Comparison of ENCODE assay signal across 33 mouse cellular contexts in genomic region chr2:173744070-173744815, GRCm38 (mm10). TPM values are rescaled to one million over a fixed set of nuclear protein-coding genes. Genes with fewer than 3 reads are reported as not detected.
A peak's percentile ranks its signal among the peaks of the same experiment; 100 is the strongest.
DNase-seq lines count a peak whose midpoint lies in the region; ATAC-seq and TF ChIP-seq lines count a peak whose summit lies in the region.
"Had no signal": no experiment of that assay in that cellular context is flagged by ENCODE, and none has a peak within 500 bp of the region (broad histone marks: within the 10 kb centered on the region; RNA-seq: fewer than 3 reads in every experiment).

No protein-coding gene starts in this region.

- DNase-seq in gastrocnemius, adult 2 months, result peak; percentile 34
- DNase-seq in gastrocnemius, postnatal 36 days, result no peak
- no peak for DNase-seq in liver, postnatal 0 days
- DNase-seq in liver, embryonic 11.5 days (ENCODE audit: low spot score), result no peak
- DNase-seq in stomach, postnatal 0 days (ENCODE audit: low spot score), result peak; percentile 47
- DNase-seq in left cerebral cortex, adult 8-10 months (ENCODE audit: low spot score in 2 of 2), result no peak
- no peak for DNase-seq in left cerebral cortex, adult 2 months (ENCODE audit: extremely low spot score in 1 of 2, low spot score in 2 of 2)
- DNase-seq: cerebellum, adult 18-20 months; cerebellum, postnatal 25 days; embryo, embryonic 11 days; heart, adult 11 months; kidney, adult 2 months; kidney, postnatal 36 days; lung, adult 2 months; midbrain, embryonic 14.5 days; right cerebral cortex, adult 18-20 months; right cerebral cortex, postnatal 4 days had no signal

- H3K9ac ChIP-seq in liver, postnatal 0 days (replicated peaks), result no peak overlapping the region
- H3K9ac ChIP-seq in liver, embryonic 11.5 days (ENCODE audit: low read depth, low read length), result no peak overlapping the region
- H3K9ac ChIP-seq in stomach, postnatal 0 days (ENCODE audit: low read length), result no peak overlapping the region
- H3K9ac ChIP-seq: embryonic facial prominence, embryonic 13.5 days; forebrain, embryonic 12.5 days; neural tube, embryonic 12.5 days had no signal

- ATAC-seq in liver, postnatal 0 days, result peak; percentile 47
- no peak for ATAC-seq in liver, embryonic 11.5 days (replicated peaks; ENCODE audit: low FRiP score)
- peak; percentile 90 for ATAC-seq in stomach, postnatal 0 days (ENCODE audit: low FRiP score, low TSS enrichment)
- ATAC-seq: CD4-positive, CD25-positive, alpha-beta regulatory T cell, adult 4 months; hindbrain, embryonic 16.5 days had no signal

- TF ChIP-seq CTCF in gastrocnemius, adult 2 months (IDR thresholded peaks at IDR 0.05), result no peak
- TF ChIP-seq CTCF in liver, postnatal 0 days (IDR thresholded peaks at IDR 0.05; ENCODE audit: low read depth), result no peak
- TF ChIP-seq CTCF in stomach, postnatal 0 days (IDR thresholded peaks at IDR 0.05; ENCODE audit: low read depth), result no peak
- no peak for TF ChIP-seq CTCF in left cerebral cortex, adult 2 months (IDR thresholded peaks at IDR 0.05)

- no peak overlapping the region for H3K4me2 ChIP-seq in liver, postnatal 0 days (ENCODE audit: low read depth, low read length)
- H3K4me2 ChIP-seq in liver, embryonic 11.5 days, result no peak overlapping the region
- H3K4me2 ChIP-seq in stomach, postnatal 0 days (replicated peaks; ENCODE audit: low read depth), result no peak overlapping the region
- H3K4me2 ChIP-seq: embryonic facial prominence, embryonic 13.5 days; forebrain, embryonic 12.5 days; heart, embryonic 11.5 days; neural tube, embryonic 12.5 days had no signal

- H3K9me3 ChIP-seq in liver, postnatal 0 days (ENCODE audit: low read length), result no peaks in the 10 kb centered on the region
- no peaks in the 10 kb centered on the region for H3K9me3 ChIP-seq in liver, embryonic 11.5 days (ENCODE audit: control insufficient read depth, low read length)
- peaks cover 3% of the 10 kb centered on the region; the same call in 1 of the 2 replicates for H3K9me3 ChIP-seq in megakaryocyte, embryonic 14.5 days
- H3K9me3 ChIP-seq in stomach, postnatal 0 days (ENCODE audit: control insufficient read depth, low read length), result 0 out of 2 replicates have a peak, but pooled peaks cover 2% of the 10 kb centered on the region
- H3K9me3 ChIP-seq: embryonic facial prominence, embryonic 13.5 days; neural tube, embryonic 12.5 days had no signal

- H3K36me3 ChIP-seq in liver, postnatal 0 days (replicated peaks; ENCODE audit: insufficient read depth, low read length), result no peaks in the 10 kb centered on the region
- no peaks in the 10 kb centered on the region for H3K36me3 ChIP-seq in liver, embryonic 11.5 days (ENCODE audit: control insufficient read depth, insufficient read depth, low read length)
- peaks cover 42% of the 10 kb centered on the region for H3K36me3 ChIP-seq in megakaryocyte, embryonic 14.5 days (replicated peaks; ENCODE audit: low read length)
- no peaks in the 10 kb centered on the region for H3K36me3 ChIP-seq in stomach, postnatal 0 days (ENCODE audit: control insufficient read depth, insufficient read depth, low read length)

- intact Hi-C loops in gastrocnemius, adult 2 months (cut with DNase I), result no loop called here
- intact Hi-C loops in gastrocnemius, postnatal 36 days (cut with DNase I), result no loop called here
- intact Hi-C loops in left cerebral cortex, adult 2 months (cut with DNase I), result no loop called here

- TF ChIP-seq EP300 in liver, postnatal 0 days (IDR thresholded peaks at IDR 0.05; ENCODE audit: low read depth), result no peak
- TF ChIP-seq EP300 in stomach, postnatal 0 days (optimal IDR thresholded peaks at IDR 0.05), result no peak

- no peaks in the 10 kb centered on the region for H3K27me3 ChIP-seq in liver, postnatal 0 days (ENCODE audit: insufficient read depth, low read length)
- H3K27me3 ChIP-seq in liver, embryonic 11.5 days (replicated peaks; ENCODE audit: control insufficient read depth, insufficient read depth, low read length), result no peaks in the 10 kb centered on the region
- H3K27me3 ChIP-seq in megakaryocyte, embryonic 14.5 days (replicated peaks), result no peaks in the 10 kb centered on the region
- no peaks in the 10 kb centered on the region for H3K27me3 ChIP-seq in stomach, postnatal 0 days (ENCODE audit: control insufficient read depth, insufficient read depth, low read length)
- H3K27me3 ChIP-seq: embryonic facial prominence, embryonic 13.5 days; forebrain, embryonic 12.5 days; neural tube, embryonic 12.5 days had no signal

- H3K4me3 ChIP-seq in gastrocnemius, adult 2 months, result no peak overlapping the region
- H3K4me3 ChIP-seq in liver, postnatal 0 days (ENCODE audit: low read depth, low read length), result no peak overlapping the region
- no peak overlapping the region for H3K4me3 ChIP-seq in liver, embryonic 11.5 days (ENCODE audit: low read depth, low read length)
- peak overlapping the region; percentile 33 for H3K4me3 ChIP-seq in megakaryocyte, embryonic 14.5 days (replicated peaks)
- no peak overlapping the region for H3K4me3 ChIP-seq in stomach, postnatal 0 days (ENCODE audit: low read depth, low read length)
- no peak overlapping the region for H3K4me3 ChIP-seq in left cerebral cortex, adult 2 months
- H3K4me3 ChIP-seq: embryonic facial prominence, embryonic 13.5 days; erythroblast, embryonic 14.5 days; forebrain, embryonic 12.5 days; hindbrain, embryonic 10.5 days; neural tube, embryonic 12.5 days had no signal

- 72% methylated on average over 7 of the region's 7 CpGs for WGBS in liver, postnatal 0 days (ENCODE audit: insufficient replicate concordance)
- WGBS in liver, embryonic 11.5 days, result 86% methylated on average over 7 of the region's 7 CpGs
- WGBS in stomach, postnatal 0 days, result 75% methylated on average over 7 of the region's 7 CpGs

- peak overlapping the region; percentile 79 for H3K27ac ChIP-seq in gastrocnemius, adult 2 months
- H3K27ac ChIP-seq in liver, postnatal 0 days (ENCODE audit: low read depth), result no peak overlapping the region
- H3K27ac ChIP-seq in liver, embryonic 11.5 days (ENCODE audit: low read depth, low read length), result no peak overlapping the region
- no peak overlapping the region for H3K27ac ChIP-seq in stomach, postnatal 0 days (replicated peaks)
- no peak overlapping the region for H3K27ac ChIP-seq in left cerebral cortex, adult 2 months
- H3K27ac ChIP-seq: embryonic facial prominence, embryonic 13.5 days; forebrain, embryonic 12.5 days; hindbrain, embryonic 10.5 days; neural tube, embryonic 12.5 days had no signal

- H3K4me1 ChIP-seq in liver, postnatal 0 days (ENCODE audit: insufficient read depth), result peaks cover 23% of the 10 kb centered on the region
- peaks cover 2% of the 10 kb centered on the region; the same call in 1 of the 2 replicates for H3K4me1 ChIP-seq in liver, embryonic 11.5 days (replicated peaks; ENCODE audit: control insufficient read depth, insufficient read depth, low read length)
- peaks cover 81% of the 10 kb centered on the region for H3K4me1 ChIP-seq in megakaryocyte, embryonic 14.5 days
- peaks cover 10% of the 10 kb centered on the region; the same call in 1 of the 2 replicates for H3K4me1 ChIP-seq in stomach, postnatal 0 days (replicated peaks; ENCODE audit: control insufficient read depth, insufficient read depth)

RNA-seq across cellular contexts. Expression of gene Vapb, which starts 6.9 kb away (rescaled TPM):
- 100 to 1,000 TPM; 159 to 160 TPM for total RNA-seq in gastrocnemius, adult 2 months (2021)
- 100 to 1,000 TPM; 137 to 148 TPM for total RNA-seq in gastrocnemius, postnatal 36 days (2021)
- polyA plus RNA-seq in liver, postnatal 0 days (2015; fragmentation: Nextera tagmentation; extraction: Ambion mirVana), result 4.7 and 7.6 TPM in 2 replicates
- 10.7 and 10.9 TPM in 2 replicates for polyA plus RNA-seq in liver, embryonic 11.5 days (2014; fragmentation: Nextera tagmentation; extraction: Ambion mirVana)
- polyA plus RNA-seq in megakaryocyte, embryonic 14.5 days (2012; ENCODE audit: insufficient read depth, low replicate concordance), result 10.8 and 36.2 TPM in 2 replicates
- polyA plus RNA-seq in stomach, postnatal 0 days (2015; fragmentation: Nextera tagmentation; extraction: Ambion mirVana), result 11.1 and 13.1 TPM in 2 replicates
- 100 to 1,000 TPM; 117 to 139 (median 129) TPM for total RNA-seq in left cerebral cortex, adult 8-10 months (2022)
- total RNA-seq in left cerebral cortex, adult 2 months (2021), result 100 to 1,000 TPM; 125 to 130 TPM

RNA-seq across cellular contexts. Expression of gene 1700010B08Rik, which starts 25.0 kb away (rescaled TPM):
- not detected for total RNA-seq in gastrocnemius, adult 2 months (2021)
- not detected for total RNA-seq in gastrocnemius, postnatal 36 days (2021)
- polyA plus RNA-seq in liver, postnatal 0 days (2015; fragmentation: Nextera tagmentation; extraction: Ambion mirVana), result not detected in 2 replicates
- not detected in 2 replicates for polyA plus RNA-seq in liver, embryonic 11.5 days (2014; fragmentation: Nextera tagmentation; extraction: Ambion mirVana)
- polyA plus RNA-seq in megakaryocyte, embryonic 14.5 days (2012; ENCODE audit: insufficient read depth, low replicate concordance), result not detected in 2 replicates
- polyA plus RNA-seq in stomach, postnatal 0 days (2015; fragmentation: Nextera tagmentation; extraction: Ambion mirVana), result not detected in 2 replicates
- not detected for total RNA-seq in left cerebral cortex, adult 8-10 months (2022)
- not detected for total RNA-seq in left cerebral cortex, adult 2 months (2021)
- total RNA-seq: gastrocnemius, adult 8-10 months; layer of hippocampus, adult 8-10 months; left cerebral cortex, postnatal 36 days; megakaryocyte-erythroid progenitor cell, adult 5-6 weeks had no signal
- polyA plus RNA-seq: CD4-positive, CD25-positive, alpha-beta regulatory T cell, adult 4 months; embryonic facial prominence, embryonic 13.5 days; erythroblast, embryonic 14.5 days; forebrain, embryonic 12.5 days; heart, embryonic 11.5 days; heart, postnatal 0 days; hindbrain, embryonic 10.5 days; hindbrain, embryonic 16.5 days; kidney, adult 2 months; limb, embryonic 14.5 days; lung, adult 2 months; midbrain, embryonic 14.5 days; neural tube, embryonic 12.5 days; thymus, postnatal 0 days had no signal

Comparison
In these comparisons a context has a peak if more than half of its experiments do, and no peak if none do; other contexts are left out.
1. DNase-seq: peak in gastrocnemius, adult 2 months (single experiment) and stomach, postnatal 0 days (single experiment); none in gastrocnemius, postnatal 36 days (0 of 2), liver, postnatal 0 days (single experiment), liver, embryonic 11.5 days (single experiment), left cerebral cortex, adult 8-10 months (0 of 2) and left cerebral cortex, adult 2 months (0 of 2).